Mouse (Mus musculus) left cerebral cortex, postnatal 14 days (tissue): ENCODE data around the gene Erbb3. TPM values are rescaled to one million over a fixed set of nuclear protein-coding genes. Genes with fewer than 3 reads are reported as not detected.
A peak's percentile ranks its signal among the peaks of the same experiment; 100 is the strongest.

Source experiments
- DNase-seq, 2 experiments: peaks; one replicate each; pipeline ENCODE4 v3.0.0; 2021 to 2022; ENCODE audit warnings: low spot score in 2 of 2, mixed read lengths in 1 of 2
- intact Hi-C: fragments of 180-260 bp; cut with DNase I; formaldehyde crosslinking; loops from one replicate; pipeline ENCODE4 v1.15.1; 2025
- total RNA-seq, 2 experiments: library from RNA; stranded (reverse); gene quantifications; 2 replicates each; pipeline ENCODE4 v1.2.3; 2021

The Erbb3 gene
- total RNA-seq, 2 experiments from 2014 or later = 3.3 to 4.9 TPM

DNA sequence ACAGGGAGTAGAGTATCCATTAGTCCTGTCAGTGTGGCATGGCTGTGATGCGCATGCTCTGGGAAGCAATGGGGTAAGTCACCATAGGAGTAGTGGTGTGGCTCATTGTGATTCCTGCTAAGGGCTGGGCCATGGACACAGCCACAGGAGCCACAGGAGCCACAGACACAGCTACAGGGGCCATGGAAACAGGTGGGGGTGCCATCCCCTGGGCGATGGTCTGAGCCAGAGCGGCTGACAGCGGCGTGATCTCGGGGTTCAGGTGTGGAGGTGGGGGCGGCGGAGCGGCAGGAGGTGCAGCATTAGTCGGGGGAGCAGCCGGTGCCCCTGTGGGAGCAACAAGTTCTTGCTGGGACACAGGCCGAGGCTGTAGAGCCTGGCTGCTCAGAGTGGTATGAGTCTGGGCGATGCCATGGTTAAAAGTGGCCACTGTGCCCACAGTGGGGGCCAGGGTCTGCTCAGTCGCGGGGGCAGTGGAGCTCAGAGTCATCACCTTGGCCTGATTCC lies 45.2 kb downstream of the Erbb3 start:
- intact Hi-C loops = loop anchor here (10.0 kb wide), 1 partner anchor 169 kb away; the partner anchor contains the start of gene Ankrd52

GRCm38 (mm10) chr10:128543100-128543499 lies 46.4 kb downstream of the Erbb3 start:
- intact Hi-C loops = loop anchor here (10.0 kb wide), 1 partner anchor 168 kb away; the partner anchor contains the start of gene Ankrd52
- DNase-seq = peak in 1 of 2 experiments; percentile 60

More for the DNA sequence above, 45.2 kb downstream of the Erbb3 start:
- DNase-seq = no peak

GRCm38 (mm10) chr10:128538340-128538870 lies 51.0 kb downstream of the Erbb3 start:
- intact Hi-C loops = loop anchor here (5.0 kb wide), 1 partner anchor 46 kb away; the partner anchor contains the start of gene Myl6
- no peak for DNase-seq

DNA sequence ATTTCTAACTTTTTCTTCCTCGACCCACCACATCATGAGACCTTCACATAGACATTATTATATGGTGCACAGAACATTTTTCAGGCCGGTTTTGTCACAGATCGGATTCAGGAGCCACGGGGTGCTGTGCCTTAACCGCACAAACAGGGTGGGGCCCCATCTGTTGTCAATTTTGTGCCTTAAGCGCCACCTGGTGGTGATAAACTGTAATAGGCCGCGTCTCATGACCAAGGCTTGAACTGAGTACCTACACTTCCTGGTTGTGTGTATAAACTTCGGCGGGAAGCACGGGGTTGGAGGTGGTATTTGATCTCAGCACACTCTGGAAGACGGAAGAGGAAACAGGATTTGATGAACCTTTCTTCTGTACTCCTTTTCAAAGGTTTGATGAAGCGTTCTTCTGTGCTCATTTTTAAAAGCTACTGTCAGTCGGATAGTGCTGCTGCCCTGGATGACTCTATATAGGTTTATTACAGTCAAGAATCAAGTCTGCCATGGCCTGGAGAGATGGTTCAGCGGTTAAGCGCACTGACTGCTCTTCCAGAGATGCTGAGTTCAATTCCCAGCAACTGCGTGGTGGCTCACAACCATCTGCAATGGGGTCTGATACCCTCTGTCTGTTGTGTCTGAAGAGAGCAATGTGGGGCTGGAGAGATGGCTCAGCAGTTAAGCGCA lies 53.0 kb downstream of the Erbb3 start:
- intact Hi-C loops = loop anchor here (5.0 kb wide), 1 partner anchor 44 kb away; the partner anchor contains the start of gene Myl6
- DNase-seq = peak; percentile 91

- intact Hi-C loops = loop anchor here (5.0 kb wide), 1 partner anchor 43 kb away; the partner anchor contains the start of gene Myl6
- no peak for DNase-seq
These were observed 53.7 kb downstream of the Erbb3 start for GRCm38 (mm10) chr10:128535624-128536265.

GRCm38 (mm10) chr10:128535206-128535605 lies 54.2 kb downstream of the Erbb3 start:
- DNase-seq = no peak
- intact Hi-C loops = loop anchor here (5.0 kb wide), 1 partner anchor 43 kb away; the partner anchor contains the start of gene Myl6

DNA sequence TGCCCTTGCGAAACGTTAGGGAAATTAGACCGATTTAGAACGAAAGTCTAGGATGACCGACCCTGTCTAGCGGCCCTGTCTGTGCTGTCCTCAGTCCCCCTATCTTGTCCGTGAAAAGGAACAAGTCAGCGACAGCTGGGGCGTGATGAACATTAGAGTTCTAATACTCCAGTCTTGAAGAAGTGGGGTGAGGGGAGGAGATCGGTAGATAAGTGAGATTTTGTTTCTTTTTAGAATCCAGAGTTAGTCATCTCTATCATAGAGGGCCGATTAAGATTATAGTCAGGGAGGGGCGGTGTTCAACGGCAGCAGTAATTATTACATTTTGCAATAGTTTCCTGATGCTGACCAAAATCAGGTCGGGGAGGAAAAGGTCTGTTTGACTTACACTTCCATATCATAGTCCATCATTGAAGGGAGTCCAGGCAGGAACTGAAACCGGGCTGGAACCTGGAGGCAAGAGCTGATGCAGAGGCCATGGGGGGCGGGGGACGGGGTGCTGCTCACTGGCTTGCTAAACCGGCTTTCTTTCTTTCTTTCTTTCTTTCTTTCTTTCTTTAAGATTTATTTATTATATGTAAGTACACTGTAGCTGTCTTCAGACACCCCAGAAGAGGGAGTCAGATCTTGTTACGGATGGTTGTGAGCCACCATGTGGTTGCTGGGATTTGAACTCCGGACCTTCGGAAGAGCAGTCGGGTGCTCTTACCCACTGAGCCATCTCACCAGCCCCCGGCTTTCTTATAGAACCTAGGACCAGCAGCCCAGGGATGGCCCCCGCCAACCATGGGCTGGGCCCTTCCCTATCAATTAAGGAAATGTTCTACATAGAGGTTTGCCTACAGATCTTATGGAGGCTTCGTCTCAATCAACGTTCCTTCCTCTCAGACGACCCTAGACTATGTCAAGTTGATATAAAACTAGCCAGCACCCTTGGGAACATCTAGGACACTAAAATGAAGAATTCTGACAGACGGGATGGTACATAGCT lies 62.8 kb downstream of the Erbb3 start:
- intact Hi-C loops = no loop called here
- no peak for DNase-seq

- intact Hi-C loops = no loop called here
- peak; percentile 89 to 95 for DNase-seq
These were observed 63.7 kb downstream of the Erbb3 start, which contains the start of gene Esyt1 for GRCm38 (mm10) chr10:128525671-128526308. Esyt1 (minus strand) TSS chr10:128525871.

- DNase-seq = peak; percentile 49 to 50
- intact Hi-C loops = no loop called here
These were observed 64.5 kb downstream of the Erbb3 start for GRCm38 (mm10) chr10:128524732-128525662.

- no peak for DNase-seq
- intact Hi-C loops = no loop called here
These were observed 65.2 kb downstream of the Erbb3 start for GRCm38 (mm10) chr10:128524111-128524731.

GRCm38 (mm10) chr10:128522351-128522750 lies 67.1 kb downstream of the Erbb3 start:
- intact Hi-C loops = no loop called here
- DNase-seq = no peak

GRCm38 (mm10) chr10:128520591-128520990 lies 68.9 kb downstream of the Erbb3 start:
- intact Hi-C loops = no loop called here
- no peak for DNase-seq

- peak; percentile 33 to 68 for DNase-seq
- intact Hi-C loops = no loop called here
These were observed 70.6 kb downstream of the Erbb3 start for GRCm38 (mm10) chr10:128518833-128519232.
